Mouse (Mus musculus): Measurements from ENCODE around the gene Bcl2l15.
"Not testable (repeated sequence)": the region's sequence is repeated elsewhere in the genome, so short reads cannot be mapped to it uniquely, and the experiment has no call there.

Bcl2l15 gene

GRCm38 (mm10) chr3:103831146-103831545, 1.3 kb upstream of the Bcl2l15 start:
- DNase-seq (ENCODE audit: low spot score) = no peak

GRCm38 (mm10) chr3:103834001-103834400, 1.6 kb downstream of the Bcl2l15 start:
- DNase-seq (ENCODE audit: low spot score) = no peak

GRCm38 (mm10) chr3:103835272-103835950, 3.0 kb downstream of the Bcl2l15 start:
- DNase-seq (ENCODE audit: low spot score) = no peak

- DNase-seq (ENCODE audit: low spot score) = no peak
These were observed 3.5 kb downstream of the Bcl2l15 start for GRCm38 (mm10) chr3:103835951-103836310.

GRCm38 (mm10) chr3:103836453-103836852, 4.1 kb downstream of the Bcl2l15 start:
- no peak for DNase-seq (ENCODE audit: low spot score)

GRCm38 (mm10) chr3:103839711-103840110, 7.3 kb downstream of the Bcl2l15 start:
- no peak for DNase-seq (ENCODE audit: low spot score)

GRCm38 (mm10) chr3:103840195-103840594, 7.8 kb downstream of the Bcl2l15 start:
- not testable (repeated sequence) for DNase-seq (ENCODE audit: low spot score)

GRCm38 (mm10) chr3:103840946-103841345, 8.5 kb downstream of the Bcl2l15 start:
- DNase-seq (ENCODE audit: low spot score) = not testable (repeated sequence)

GRCm38 (mm10) chr3:103850644-103851363, 18.4 kb downstream of the Bcl2l15 start:
- no peak for DNase-seq (ENCODE audit: low spot score)

- no peak for DNase-seq (ENCODE audit: low spot score)
These were observed 19.1 kb downstream of the Bcl2l15 start for GRCm38 (mm10) chr3:103851481-103851880.

GRCm38 (mm10) chr3:103851882-103852281, 19.5 kb downstream of the Bcl2l15 start:
- no peak for DNase-seq (ENCODE audit: low spot score)

- DNase-seq (ENCODE audit: low spot score) = no peak
These were observed 20.3 kb downstream of the Bcl2l15 start for GRCm38 (mm10) chr3:103852565-103853299.

GRCm38 (mm10) chr3:103853804-103854203, 21.4 kb downstream of the Bcl2l15 start:
- DNase-seq (ENCODE audit: low spot score) = no peak

- DNase-seq (ENCODE audit: low spot score) = no peak
These were observed 24.8 kb downstream of the Bcl2l15 start for GRCm38 (mm10) chr3:103857036-103857805.

- no peak for DNase-seq (ENCODE audit: low spot score)
These were observed 25.7 kb downstream of the Bcl2l15 start for GRCm38 (mm10) chr3:103857977-103858563.

GRCm38 (mm10) chr3:103858881-103859801, 26.7 kb downstream of the Bcl2l15 start, which contains the start of gene Ptpn22:
TSS of gene Ptpn22 (plus strand) at chr3:103859795.
- DNase-seq (ENCODE audit: low spot score) = no peak

- DNase-seq (ENCODE audit: low spot score) = no peak
These were observed 27.5 kb downstream of the Bcl2l15 start for GRCm38 (mm10) chr3:103859851-103860391.

GRCm38 (mm10) chr3:103862721-103863220, 30.4 kb downstream of the Bcl2l15 start:
- no peak for DNase-seq (ENCODE audit: low spot score)

- DNase-seq (ENCODE audit: low spot score) = no peak
These were observed 31.8 kb downstream of the Bcl2l15 start for GRCm38 (mm10) chr3:103864200-103864599.

GRCm38 (mm10) chr3:103867424-103867971, 35.1 kb downstream of the Bcl2l15 start:
- no peak for DNase-seq (ENCODE audit: low spot score)

Measured in urinary bladder, postnatal 25 days (tissue).